Mouse (Mus musculus) olfactory bulb, adult 2 months (tissue): Measurements from ENCODE around the gene Atg5.

Source experiments
- CTCF ChIP-seq: fragments of 200-500 bp; IDR thresholded peaks from 2 replicates; pipeline ENCODE4 v1.5.1; 2012; ENCODE audit warnings: low read depth, mild to moderate bottlenecking, low read length, moderate library complexity; ENCODE audit not compliant: insufficient read depth
- POLR2A ChIP-seq: fragments of 200-500 bp; IDR thresholded peaks from 2 replicates; pipeline ENCODE4 v1.6.1; 2012; ENCODE audit warnings: mild to moderate bottlenecking, low read depth, low read length, moderate library complexity; ENCODE audit not compliant: insufficient read depth

- TF ChIP-seq CTCF (no peak), POLR2A (no peak)
Measured at GRCm38 (mm10) chr10:44372210-44372609, 104.1 kb downstream of the Atg5 start.
